Mouse (Mus musculus) C2C12 (cell line): ENCODE data around the gene Cpne2. TPM values are rescaled to one million over a fixed set of nuclear protein-coding genes. Genes with fewer than 3 reads are reported as not detected.
A peak's percentile ranks its signal among the peaks of the same experiment; 100 is the strongest.

ENCODE experiments used
- H3K27me3 ChIP-seq: one replicate; pipeline ENCODE4 v1.6.1; 2011; ENCODE audit not compliant: control insufficient read depth, insufficient read depth, insufficient read length
- H3K36me3 ChIP-seq: one replicate; pipeline ENCODE4 v1.6.1; 2011; ENCODE audit not compliant: control insufficient read depth, insufficient read depth
- H3K4me3 ChIP-seq: one replicate; pipeline ENCODE4 v1.5.1; 2011; ENCODE audit warnings: mild to moderate bottlenecking, control low read depth; ENCODE audit not compliant: poor library complexity, insufficient read depth, severe bottlenecking
- H3K79me2 ChIP-seq: one replicate; pipeline ENCODE4 v1.6.1; 2011; ENCODE audit not compliant: control insufficient read depth, insufficient read depth
- H3K79me3 ChIP-seq: one replicate; pipeline ENCODE4 v1.6.1; 2011; ENCODE audit warnings: low read depth, control low read depth
- H3ac ChIP-seq: one replicate; pipeline ENCODE3; 2011; ENCODE audit warnings: low read depth; ENCODE audit not compliant: control insufficient read depth, insufficient read length
- CEBPB ChIP-seq: IDR thresholded peaks from one replicate; pipeline ENCODE4 v1.6.1; 2011; ENCODE audit warnings: low read depth, mild to moderate bottlenecking, control low read depth, moderate library complexity
- CTCF ChIP-seq: IDR thresholded peaks from one replicate; pipeline ENCODE4 v1.5.1; 2011; ENCODE audit not compliant: control insufficient read depth, insufficient read depth, insufficient read length
- FOSL1 ChIP-seq: IDR thresholded peaks from one replicate; pipeline ENCODE4 v1.8.0; 2011; ENCODE audit warnings: mild to moderate bottlenecking, low read length; ENCODE audit not compliant: poor library complexity, insufficient read depth, severe bottlenecking
- MAX ChIP-seq: IDR thresholded peaks from one replicate; pipeline ENCODE4 v1.6.1; 2011; ENCODE audit warnings: mild to moderate bottlenecking, control low read depth
- MYOD1 ChIP-seq: IDR thresholded peaks from one replicate; pipeline ENCODE4 v1.6.1; 2011; ENCODE audit warnings: low read depth; ENCODE audit not compliant: control insufficient read depth, insufficient read length
- MYOG ChIP-seq: IDR thresholded peaks from one replicate; pipeline ENCODE4 v1.6.1; 2011; ENCODE audit not compliant: control insufficient read depth, insufficient read length; ENCODE audit errors: extremely low read depth
- USF1 ChIP-seq: IDR thresholded peaks from one replicate; pipeline ENCODE4 v1.6.1; 2011; ENCODE audit warnings: low read depth, mild to moderate bottlenecking, control low read depth, moderate library complexity
- polyA plus RNA-seq: library from polyadenylated mRNA; unstranded; fragments of >200 nt; fragmentation: generic; extraction: Trizol; gene quantifications from one replicate; pipeline ENCODE4 v1.2.1, GENCODE M21; 2012; ENCODE audit warnings: missing spikeins

Cpne2 gene
- polyA plus RNA-seq, 1 experiment: 59.9 TPM

DNA sequence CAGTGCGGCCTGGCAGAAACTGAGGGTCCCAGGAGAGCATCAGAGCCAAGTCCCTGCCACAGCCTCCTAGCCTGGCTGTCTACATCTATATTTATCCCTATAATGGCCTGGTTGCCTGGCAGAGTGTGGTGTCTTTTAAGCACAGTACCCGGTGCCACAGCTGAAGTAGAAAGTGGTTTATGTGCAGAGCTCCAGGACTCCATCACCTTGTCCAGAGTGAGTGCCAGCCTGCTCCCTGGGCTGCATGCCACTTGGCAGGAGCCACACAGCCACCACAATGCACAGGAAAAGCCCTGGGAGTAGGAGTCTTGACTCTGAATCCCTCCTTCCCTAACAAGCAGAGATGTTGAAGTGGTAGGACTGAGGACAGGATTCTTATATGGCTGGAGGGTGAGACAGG is 4.7 kb downstream of the Cpne2 start:
- no peak overlapping the region for H3ac ChIP-seq
- H3K36me3 ChIP-seq: no peaks in the 10 kb centered on the region
- H3K4me3 ChIP-seq: no peak overlapping the region
- TF ChIP-seq CTCF: no peak
- H3K27me3 ChIP-seq: no peaks in the 10 kb centered on the region
- H3K79me3 ChIP-seq: peaks cover 10% of the 10 kb centered on the region
- H3K79me2 ChIP-seq: peaks cover 51% of the 10 kb centered on the region

DNA sequence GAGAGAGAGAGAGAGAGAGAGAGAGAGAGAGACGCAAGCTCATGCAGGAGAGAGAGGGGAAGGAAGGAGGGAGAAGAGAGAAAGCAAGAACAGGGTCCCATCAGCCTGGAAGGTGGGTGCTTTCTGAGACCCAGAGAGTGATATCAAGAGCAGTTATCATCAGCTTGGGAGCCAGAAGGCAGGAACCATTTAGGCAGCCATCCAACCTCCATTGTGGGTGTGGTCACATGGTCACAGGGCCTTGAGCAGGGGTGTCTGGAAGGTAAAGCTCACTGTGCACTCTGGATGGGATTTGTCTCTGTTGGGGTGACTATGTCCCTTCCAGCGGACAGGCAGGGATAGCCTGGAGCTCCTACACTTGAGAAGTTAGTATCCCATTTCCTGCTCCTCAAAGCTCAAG is 7.2 kb downstream of the Cpne2 start:
- Histone ChIP-seq H3K27me3 (no peaks in the 10 kb centered on the region), H3K79me2 (peaks cover 49% of the 10 kb centered on the region), H3ac (no peak overlapping the region), H3K4me3 (no peak overlapping the region), H3K36me3 (no peaks in the 10 kb centered on the region), H3K79me3 (peaks cover 4% of the 10 kb centered on the region)
- no peak for TF ChIP-seq CEBPB
- peak; percentile 35 for TF ChIP-seq USF1

DNA sequence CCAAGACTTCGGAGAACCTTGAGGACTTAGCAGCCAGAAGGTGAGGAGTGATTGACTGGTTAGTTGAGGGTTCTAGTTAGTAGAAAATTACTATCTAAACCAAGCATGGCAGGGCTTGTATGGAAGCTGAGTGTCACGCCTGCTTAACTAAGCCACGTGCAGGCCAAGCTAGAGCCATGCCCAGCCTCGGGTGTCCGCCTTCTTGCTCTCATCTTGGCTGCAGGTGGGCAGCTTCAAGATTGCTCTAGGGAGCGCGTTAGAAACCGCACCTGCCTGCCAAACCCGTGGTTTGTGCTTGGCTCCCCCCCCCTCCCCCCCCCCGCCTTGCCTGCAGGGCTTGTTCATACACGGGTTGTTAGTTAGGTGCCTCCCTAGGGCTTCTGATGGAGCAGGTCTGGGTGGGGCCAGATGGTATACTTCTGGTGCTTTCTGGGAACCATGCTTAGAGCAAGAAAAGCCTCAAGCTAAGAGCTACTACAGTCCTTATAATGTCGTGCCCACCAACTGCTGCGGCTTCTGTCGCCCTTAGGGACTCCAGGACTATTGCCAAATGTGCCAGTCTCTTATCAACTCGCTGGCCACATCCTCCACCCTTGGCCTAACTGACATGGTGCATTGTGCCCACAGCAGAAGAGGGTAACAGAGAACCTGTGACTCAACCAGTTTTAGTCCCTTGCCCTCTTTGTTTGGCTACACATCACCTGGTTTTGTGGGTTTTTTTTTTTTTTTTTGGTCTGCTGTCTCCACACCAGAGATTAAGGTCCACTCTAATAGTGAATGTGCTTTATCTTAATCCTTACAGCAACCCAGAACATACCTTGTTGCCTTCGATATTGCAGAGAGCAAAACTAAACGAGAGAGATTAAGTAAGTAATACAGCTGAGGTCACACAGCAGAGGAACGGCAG is 8.4 kb downstream of the Cpne2 start:
- Histone ChIP-seq H3K36me3 (no peaks in the 10 kb centered on the region), H3ac (no peak overlapping the region), H3K79me3 (peaks cover 4% of the 10 kb centered on the region), H3K27me3 (no peaks in the 10 kb centered on the region), H3K4me3 (no peak overlapping the region), H3K79me2 (peaks cover 37% of the 10 kb centered on the region)
- TF ChIP-seq MYOD1: peak; percentile 35
- no peak for TF ChIP-seq CTCF

DNA sequence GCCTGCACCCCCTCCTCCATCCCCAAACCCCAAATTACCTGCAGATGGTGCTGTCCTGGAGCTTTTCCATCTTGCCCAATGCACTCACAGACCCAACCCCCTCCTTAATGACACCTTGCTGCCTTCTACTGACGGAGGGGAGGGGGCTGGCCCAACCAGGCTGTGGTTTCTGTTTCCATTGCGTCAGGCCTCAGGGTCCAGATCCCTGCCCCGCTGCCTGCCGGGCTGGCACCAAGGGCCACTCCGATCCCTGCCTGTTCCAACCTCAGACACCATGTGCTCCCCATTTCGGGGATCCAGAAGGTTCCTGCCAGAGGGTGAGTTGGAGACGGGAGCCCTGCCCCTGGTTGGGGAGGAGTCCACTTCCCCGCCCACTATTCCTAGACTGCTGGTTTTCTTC is 11.2 kb downstream of the Cpne2 start:
- Histone ChIP-seq H3K4me3 (no peak overlapping the region), H3K79me3 (peaks cover 2% of the 10 kb centered on the region), H3K27me3 (no peaks in the 10 kb centered on the region), H3K79me2 (peaks cover 30% of the 10 kb centered on the region), H3K36me3 (peaks cover 4% of the 10 kb centered on the region), H3ac (no peak overlapping the region)
- TF ChIP-seq USF1: no peak
- TF ChIP-seq MYOD1: no peak
- TF ChIP-seq FOSL1: no peak
- no peak for TF ChIP-seq CEBPB
- TF ChIP-seq MYOG: no peak
- no peak for TF ChIP-seq MAX
- TF ChIP-seq CTCF: no peak

GRCm38 (mm10) chr8:94549041-94549440 is 16.3 kb downstream of the Cpne2 start:
- H3K79me2 ChIP-seq: peaks cover under 1% of the 10 kb centered on the region
- H3K79me3 ChIP-seq: no peaks in the 10 kb centered on the region
- H3K4me3 ChIP-seq: no peak overlapping the region
- H3K36me3 ChIP-seq: peaks cover 9% of the 10 kb centered on the region
- H3K27me3 ChIP-seq: no peaks in the 10 kb centered on the region
- H3ac ChIP-seq: no peak overlapping the region
- TF ChIP-seq MYOD1 (no peak), USF1 (no peak), FOSL1 (no peak), CTCF (no peak), MYOG (no peak), CEBPB (no peak), MAX (no peak)

DNA sequence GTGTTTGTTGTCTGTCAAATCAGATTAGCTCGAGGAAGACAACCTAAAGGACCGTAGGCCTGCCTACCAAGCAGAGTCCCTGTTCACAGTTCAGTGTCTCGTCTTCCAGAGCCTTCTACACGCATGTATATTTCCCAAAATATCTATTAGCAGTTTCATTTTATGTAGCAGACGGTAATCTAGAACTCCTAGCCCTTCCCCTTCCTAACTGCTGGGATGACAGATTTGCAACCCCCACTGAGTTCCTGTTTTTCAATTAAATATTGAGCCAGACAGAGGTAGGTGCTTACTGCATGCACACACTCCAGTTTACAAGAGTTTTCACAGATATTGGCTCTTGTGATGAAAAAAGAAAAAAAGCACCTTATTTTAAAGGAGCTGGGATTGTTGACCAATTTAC is 16.7 kb downstream of the Cpne2 start:
- Histone ChIP-seq H3K27me3 (no peaks in the 10 kb centered on the region), H3ac (no peak overlapping the region), H3K4me3 (no peak overlapping the region), H3K79me2 (no peaks in the 10 kb centered on the region), H3K36me3 (peaks cover 9% of the 10 kb centered on the region), H3K79me3 (no peaks in the 10 kb centered on the region)
- TF ChIP-seq MAX (no peak), MYOG (no peak), CEBPB (no peak), CTCF (no peak), FOSL1 (no peak), MYOD1 (no peak), USF1 (no peak)
